Mouse (Mus musculus): ENCODE measurements around the gene Gm20835. TPM values are rescaled to one million over a fixed set of nuclear protein-coding genes. Genes with fewer than 3 reads are reported as not detected.
"Not testable (repeated sequence)": the region's sequence is repeated elsewhere in the genome, so short reads cannot be mapped to it uniquely, and the experiment has no call there.

Gene Gm20835
- not detected in 2 replicates for total RNA-seq (2014; rRNA removed)
- not detected in 2 replicates for polyA plus RNA-seq (2015; fragmentation: Nextera tagmentation; extraction: Ambion mirVana)

DNA sequence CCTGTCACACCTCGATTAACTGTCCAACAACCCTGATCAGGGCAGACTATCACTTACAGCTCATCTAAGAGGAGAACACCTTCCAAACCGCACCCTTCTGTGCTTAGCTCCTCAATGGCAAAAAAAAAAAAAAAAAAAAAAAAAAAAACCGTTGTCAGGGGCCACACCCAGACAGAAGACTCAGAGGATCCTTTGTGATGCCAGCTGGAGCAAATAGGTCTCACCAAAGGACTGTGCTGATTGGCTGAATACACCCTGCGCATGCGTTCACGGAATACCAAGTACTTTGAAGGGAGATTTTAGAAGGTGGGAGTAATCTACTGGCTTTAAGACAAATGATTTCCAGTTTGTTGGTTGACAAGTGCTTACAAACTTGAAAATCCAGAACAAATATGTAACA is at the start of gene Gm20835:
TSS of gene Gm20835 (minus strand) at position 101 of the 400 bp plus-strand sequence.
- not testable (repeated sequence) for H3K4me1 ChIP-seq (ENCODE audit: insufficient read depth, low read length); H3K27me3 ChIP-seq (ENCODE audit: insufficient read depth, low read length); H3K9ac ChIP-seq (replicated peaks; ENCODE audit: low read length); ATAC-seq; H3K4me2 ChIP-seq (ENCODE audit: low read depth, low read length); H3K4me3 ChIP-seq (ENCODE audit: low read length); H3K9me3 ChIP-seq (ENCODE audit: low read length); H3K36me3 ChIP-seq (ENCODE audit: insufficient read depth, low read length); H3K27ac ChIP-seq; DNase-seq (ENCODE audit: low spot score)
- WGBS = no CpG with 5 or more reads among the region's 6 CpGs
